Mouse (Mus musculus): ENCODE data around the gene Espl1. TPM values are rescaled to one million over a fixed set of nuclear protein-coding genes. Genes with fewer than 3 reads are reported as not detected.
"Not testable (repeated sequence)": the region's sequence is repeated elsewhere in the genome, so short reads cannot be mapped to it uniquely, and the experiment has no call there.

Espl1 gene
- total RNA-seq, 2 experiments from 2014 or later = 7.5 to 10.7 TPM

GRCm38 (mm10) chr15:102326022-102326576, 30.0 kb downstream of the Espl1 start, which contains the start of gene Pfdn5:
Gene Pfdn5, plus strand, starts transcription at chr15:102326116.
- intact Hi-C loops (cut with DNase I) = no loop called here
- DNase-seq = peak; percentile 91 to 92

DNA sequence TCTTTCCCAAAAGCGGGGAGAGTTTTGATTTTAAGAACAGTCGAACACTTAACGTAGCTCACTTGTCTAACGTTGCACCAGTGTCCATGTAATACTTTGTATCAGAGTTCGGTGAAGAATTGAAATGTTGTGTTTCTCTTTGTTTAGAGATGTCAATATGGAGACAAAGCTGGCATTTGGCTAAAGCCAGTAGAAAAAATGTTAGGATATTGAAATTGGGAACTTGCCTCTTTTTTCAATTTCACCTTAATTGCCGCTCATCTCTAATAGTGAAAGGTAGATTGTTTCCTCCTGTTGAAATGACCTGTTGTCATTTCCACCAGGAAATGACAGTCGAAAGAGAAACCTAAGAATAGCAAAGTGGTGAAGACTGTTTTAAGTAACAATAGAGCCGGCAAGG, 30.8 kb downstream of the Espl1 start:
- DNase-seq = no peak
- intact Hi-C loops (cut with DNase I) = no loop called here

GRCm38 (mm10) chr15:102331610-102332015, 35.5 kb downstream of the Espl1 start, which contains the start of gene Myg1:
Gene Myg1, plus strand, starts transcription at chr15:102331709.
- DNase-seq = peak; percentile 87 to 93
- intact Hi-C loops (cut with DNase I) = no loop called here

- intact Hi-C loops (cut with DNase I) = no loop called here
- no peak for DNase-seq
Observed at GRCm38 (mm10) chr15:102335254-102335653, 39.2 kb downstream of the Espl1 start.

GRCm38 (mm10) chr15:102335925-102336324, 39.9 kb downstream of the Espl1 start:
- intact Hi-C loops (cut with DNase I) = not testable (repeated sequence)

GRCm38 (mm10) chr15:102336946-102337345, 40.9 kb downstream of the Espl1 start:
- intact Hi-C loops (cut with DNase I) = no loop called here
- DNase-seq = no peak

More at GRCm38 (mm10) chr15:102335925-102336324, 39.9 kb downstream of the Espl1 start:
- DNase-seq = not testable (repeated sequence)

- intact Hi-C loops (cut with DNase I) = no loop called here
- no peak for DNase-seq
Observed at GRCm38 (mm10) chr15:102339612-102340011, 43.5 kb downstream of the Espl1 start.

- peak; percentile 42 to 75 for DNase-seq
- intact Hi-C loops (cut with DNase I) = no loop called here
Observed at GRCm38 (mm10) chr15:102341580-102341979, 45.5 kb downstream of the Espl1 start.

DNA sequence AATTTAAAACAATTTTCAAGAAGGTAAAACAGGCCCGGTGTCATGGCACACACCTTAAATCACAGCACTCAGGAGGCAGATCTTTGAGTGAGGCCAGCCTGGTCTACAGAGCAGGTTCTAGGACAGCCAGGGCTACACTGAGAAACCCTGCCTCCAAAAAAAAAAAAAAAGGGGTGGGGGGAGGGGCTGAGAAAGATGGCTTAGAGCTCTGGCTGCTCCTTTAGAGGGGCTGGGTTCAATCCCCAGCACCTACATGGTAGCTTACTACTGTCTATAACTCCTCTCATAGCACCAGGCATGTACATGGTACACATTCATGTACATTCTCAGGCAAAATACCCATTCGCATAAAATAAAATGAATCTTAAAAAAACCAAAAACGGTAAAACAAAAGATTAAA, 48.4 kb downstream of the Espl1 start:
- DNase-seq = no peak
- intact Hi-C loops (cut with DNase I) = no loop called here

DNA sequence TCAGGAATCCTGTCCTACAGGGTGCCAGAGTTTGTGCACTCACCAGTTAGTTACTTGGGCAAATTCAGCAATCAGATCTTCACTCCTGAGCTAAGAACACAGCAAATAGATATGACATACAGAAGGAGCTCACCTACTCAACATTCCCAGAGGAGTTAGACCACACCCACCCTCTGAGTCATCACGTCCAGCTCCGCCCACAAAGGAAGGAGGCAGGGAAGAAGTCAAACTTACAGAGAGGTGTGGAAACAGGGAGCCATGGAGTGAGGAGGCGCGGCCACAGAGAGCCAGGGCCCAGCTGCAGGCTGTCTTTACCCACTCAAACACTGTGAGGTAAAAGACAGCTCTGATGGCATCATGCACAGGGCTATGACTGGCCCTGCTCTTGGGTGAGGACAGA, 50.4 kb downstream of the Espl1 start:
- intact Hi-C loops (cut with DNase I) = no loop called here
- DNase-seq = no peak

GRCm38 (mm10) chr15:102350138-102350941, 54.3 kb downstream of the Espl1 start, which contains the start of gene Aaas:
Gene Aaas, minus strand, starts transcription at chr15:102350771.
- intact Hi-C loops (cut with DNase I) = loop anchor here (2.0 kb wide), 1 partner anchor 26 kb away; no protein-coding TSS in a partner anchor

GRCm38 (mm10) chr15:102350942-102351291, 54.9 kb downstream of the Espl1 start:
- no peak for DNase-seq
- intact Hi-C loops (cut with DNase I) = loop anchor here (2.0 kb wide), 1 partner anchor 26 kb away; no protein-coding TSS in a partner anchor

More at GRCm38 (mm10) chr15:102350138-102350941, 54.3 kb downstream of the Espl1 start, which contains the start of gene Aaas:
- peak; percentile 97 to 98 for DNase-seq

GRCm38 (mm10) chr15:102352177-102352576, 56.1 kb downstream of the Espl1 start:
- DNase-seq = no peak
- intact Hi-C loops (cut with DNase I) = no loop called here

DNA sequence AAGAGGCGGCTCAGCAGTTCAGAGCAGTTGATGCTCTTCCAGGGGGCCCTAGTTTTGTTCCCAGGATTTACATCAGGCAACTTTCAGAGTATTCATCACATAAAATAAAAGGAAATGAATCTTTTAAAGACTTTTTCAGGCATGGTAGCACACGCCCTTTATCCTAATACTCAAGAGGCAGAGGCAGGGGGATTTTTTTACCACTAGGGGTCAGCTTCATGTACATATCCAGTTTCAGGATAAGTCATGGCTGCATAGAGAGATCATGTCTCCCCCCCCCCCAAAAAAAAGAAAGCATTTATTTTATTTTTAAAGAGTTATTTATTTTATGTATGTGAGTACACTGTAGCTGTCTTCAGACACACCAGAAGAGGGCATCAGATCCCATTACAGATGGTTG, 57.9 kb downstream of the Espl1 start:
- intact Hi-C loops (cut with DNase I) = no loop called here
- DNase-seq = no peak

GRCm38 (mm10) chr15:102355134-102355870, 59.2 kb downstream of the Espl1 start:
- intact Hi-C loops (cut with DNase I) = no loop called here
- DNase-seq = peak; percentile 71 to 82

GRCm38 (mm10) chr15:102355871-102356441, 59.9 kb downstream of the Espl1 start:
- intact Hi-C loops (cut with DNase I) = loop anchor here (1.0 kb wide), 1 partner anchor 19 kb away; no protein-coding TSS in a partner anchor
- DNase-seq = peak in 1 of 2 experiments; percentile 14

DNA sequence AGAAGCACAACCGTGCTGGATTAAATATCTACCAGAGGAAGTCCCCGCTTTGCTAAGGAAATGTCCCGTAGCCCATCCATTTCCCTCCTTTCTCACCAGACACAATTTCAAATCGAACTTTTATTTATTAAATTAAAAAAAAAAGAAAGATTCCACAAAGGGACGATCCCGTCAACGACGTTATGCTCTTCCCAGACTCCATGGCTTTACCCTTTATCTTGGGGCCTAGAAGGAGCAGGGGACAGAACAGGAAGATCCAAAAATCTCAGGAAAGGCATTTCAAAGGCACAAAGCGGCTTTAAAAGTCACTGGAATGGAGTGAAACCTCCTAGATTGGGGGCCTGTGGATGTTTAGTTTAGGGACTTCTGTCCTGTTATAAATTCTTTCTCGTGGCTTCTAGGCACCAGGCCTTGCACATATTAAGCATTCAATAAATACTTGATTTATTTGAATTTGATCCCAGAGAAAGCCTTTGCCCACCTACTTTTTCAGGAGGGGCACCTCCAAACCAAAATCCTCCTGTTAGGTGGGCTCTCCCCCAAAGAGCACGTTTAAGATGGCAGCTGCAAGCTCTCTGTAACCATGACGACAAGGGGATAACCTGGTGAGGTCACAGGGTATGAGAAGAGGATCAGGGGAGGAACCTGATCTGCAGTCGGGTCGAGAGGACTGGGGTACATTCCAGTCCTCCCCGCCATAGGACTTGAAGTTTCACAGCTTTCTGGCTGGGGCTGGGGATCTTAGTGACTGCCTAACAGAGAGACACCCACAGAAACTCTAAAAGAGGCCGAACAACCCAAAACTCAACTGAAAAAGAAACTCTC, 60.6 kb downstream of the Espl1 start:
- intact Hi-C loops (cut with DNase I) = loop anchor here (1.0 kb wide), 1 partner anchor 19 kb away; no protein-coding TSS in a partner anchor
- no peak for DNase-seq

GRCm38 (mm10) chr15:102358126-102358525, 62.1 kb downstream of the Espl1 start:
- no peak for DNase-seq
- intact Hi-C loops (cut with DNase I) = no loop called here

GRCm38 (mm10) chr15:102358834-102359233, 62.8 kb downstream of the Espl1 start:
- intact Hi-C loops (cut with DNase I) = no loop called here
- no peak for DNase-seq

GRCm38 (mm10) chr15:102362648-102363047, 66.6 kb downstream of the Espl1 start:
- peak; percentile 37 to 52 for DNase-seq
- intact Hi-C loops (cut with DNase I) = no loop called here

Measured in heart, postnatal 10 days (tissue).